Mouse (Mus musculus) neural tube, embryonic 14.5 days (tissue): ENCODE data around the gene Selenoo. TPM values are rescaled to one million over a fixed set of nuclear protein-coding genes. Genes with fewer than 3 reads are reported as not detected.

Source experiments
- ATAC-seq: fragments of 200-750 bp; cut with Nextera tagmentation; 2 replicates; pipeline ENCODE4 v1.8.0; 2017; ENCODE audit warnings: low read depth, mild to moderate bottlenecking, moderate TSS enrichment, moderate library complexity
- H3K27ac ChIP-seq: fragments of 300-500 bp; sonication (generic); 2 replicates; pipeline ENCODE4 v1.5.1; 2014; ENCODE audit warnings: low read depth, mild to moderate bottlenecking, control low read depth, low read length, moderate library complexity, mixed read lengths
- H3K27me3 ChIP-seq: fragments of 300-500 bp; sonication (generic); 2 replicates; pipeline ENCODE4 v1.6.1; 2014; ENCODE audit warnings: low read length; ENCODE audit not compliant: control insufficient read depth, insufficient read depth
- H3K36me3 ChIP-seq: fragments of 300-500 bp; sonication (generic); 2 replicates; pipeline ENCODE4 v1.6.1; 2014; ENCODE audit warnings: low read length, mixed read lengths; ENCODE audit not compliant: control insufficient read depth, insufficient read depth
- H3K4me1 ChIP-seq: fragments of 300-500 bp; sonication (generic); 2 replicates; pipeline ENCODE4 v1.6.1; 2014; ENCODE audit warnings: low read length; ENCODE audit not compliant: control insufficient read depth, insufficient read depth
- H3K4me2 ChIP-seq: fragments of 300-500 bp; sonication (generic); 2 replicates; pipeline ENCODE4 v1.6.1; 2014; ENCODE audit warnings: mild to moderate bottlenecking, low read depth, low read length, control low read depth
- H3K4me3 ChIP-seq: fragments of 300-500 bp; sonication (generic); 2 replicates; pipeline ENCODE4 v1.5.1; 2014; ENCODE audit warnings: low read depth, low read length, control low read depth, mixed read lengths
- H3K9ac ChIP-seq: fragments of 300-500 bp; sonication (generic); replicated peaks from 2 replicates; pipeline ENCODE4 v1.6.1; 2014; ENCODE audit warnings: low read depth, mild to moderate bottlenecking, control low read depth, low read length, mixed read lengths
- H3K9me3 ChIP-seq: fragments of 300-500 bp; sonication (generic); 2 replicates; pipeline ENCODE4 v1.6.1; 2016; ENCODE audit warnings: low read length; ENCODE audit not compliant: control insufficient read depth
- WGBS: fragments of 180-500 bp; shearing (Covaris S2); extraction: QIAGEN DNeasy Blood & Tissue Kit; methylation state at CpG from one replicate; pipeline ENCODE4 v1.1.7; 2014; 5-methylcytosine and 5-hydroxymethylcytosine counted together
- polyA plus RNA-seq: library from polyadenylated mRNA; unstranded; fragments of >200 nt; fragmentation: Nextera tagmentation; extraction: Ambion mirVana; gene quantifications from 2 replicates; pipeline ENCODE4 v1.2.1, GENCODE M21; 2014

Gene Selenoo
- polyA plus RNA-seq, 1 experiment from 2014 or later: 23.9 TPM

DNA sequence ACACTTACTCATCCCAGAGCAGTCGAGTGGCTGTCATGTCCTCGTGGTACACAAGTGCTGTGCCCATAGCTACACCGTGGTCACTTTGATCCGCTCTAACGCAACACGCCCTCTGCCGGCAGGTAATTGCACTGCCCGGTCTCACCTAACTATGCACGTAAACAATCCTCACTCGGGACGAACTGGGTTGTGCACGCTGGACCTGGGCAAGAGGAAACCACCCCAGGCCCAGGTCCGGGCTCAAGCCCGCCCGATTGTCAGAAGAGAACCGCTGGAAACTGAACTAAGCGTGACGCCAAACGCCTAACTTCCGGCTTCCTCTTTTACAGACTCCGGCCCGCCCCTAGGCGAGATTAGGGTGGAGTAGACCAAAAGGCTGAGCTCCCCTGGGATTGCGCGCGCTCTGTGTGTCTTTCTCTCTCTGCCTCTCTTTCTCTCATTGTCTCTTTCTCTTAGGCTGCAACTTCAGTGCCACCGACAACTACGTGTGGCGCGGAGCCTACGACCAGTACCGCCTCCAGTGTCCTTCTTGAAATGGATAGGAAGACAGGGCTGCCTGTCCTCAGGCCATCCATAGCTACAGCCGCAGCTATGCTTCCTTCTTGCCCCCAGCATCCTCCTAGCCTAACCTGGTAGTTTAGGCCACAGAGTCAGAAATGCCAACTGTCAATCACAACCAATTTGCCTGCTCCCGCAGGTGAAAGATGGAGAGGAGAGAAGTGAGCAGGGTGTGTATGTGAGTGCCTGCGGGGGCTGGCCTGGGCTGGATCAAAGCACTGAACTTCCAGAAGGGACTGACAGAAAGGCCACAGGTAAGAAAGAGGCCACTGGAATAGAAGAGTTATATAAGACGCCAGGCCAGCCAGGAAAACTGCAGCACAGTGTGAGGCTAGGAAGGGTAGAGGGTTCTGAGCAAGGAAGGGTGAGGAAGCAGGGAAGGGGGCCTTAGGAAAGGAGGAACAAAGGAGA, 39.8 kb downstream of the Selenoo start, which contains the start of gene Hdac10:
Gene Hdac10 (minus strand): TSS at position 319 of the 969 bp plus-strand sequence.
- 4% methylated on average over 36 of the region's 36 CpGs for WGBS
- ATAC-seq: peak; percentile 83
- Histone ChIP-seq H3K9ac (peak within 1 kb of the TSS; percentile 63), H3K9me3 (no peaks in the 10 kb centered on the region), H3K4me3 (peak within 1 kb of the TSS; percentile 56), H3K27ac (peak within 1 kb of the TSS; percentile 77), H3K4me2 (peak within 1 kb of the TSS; percentile 73), H3K36me3 (no peaks in the 10 kb centered on the region; the same call in 1 of the 2 replicates), H3K4me1 (peaks cover 20% of the 10 kb centered on the region), H3K27me3 (no peaks in the 10 kb centered on the region)

DNA sequence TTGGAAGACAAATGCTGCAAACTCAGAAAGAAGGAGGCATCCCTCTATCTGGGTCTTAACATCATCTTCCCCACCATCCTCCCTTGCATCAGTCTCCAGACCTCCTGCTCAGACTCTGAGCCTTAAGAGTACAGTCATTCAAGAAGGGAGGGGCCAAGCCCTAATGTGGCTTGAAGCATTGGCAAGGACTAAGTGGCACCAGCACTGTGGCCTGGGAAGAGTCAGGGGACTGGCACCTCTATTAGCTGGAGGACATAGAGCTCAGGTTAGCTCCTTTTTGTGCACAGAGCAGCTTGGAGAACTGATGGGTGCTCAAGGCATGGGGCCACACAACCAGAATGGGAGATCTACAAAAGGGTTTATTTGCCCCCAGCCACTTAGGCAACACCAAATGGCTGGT, 41.4 kb downstream of the Selenoo start:
- no peaks in the 10 kb centered on the region; the same call in 1 of the 2 replicates for H3K36me3 ChIP-seq
- no peak overlapping the region for H3K4me3 ChIP-seq
- no peak overlapping the region for H3K4me2 ChIP-seq
- no peaks in the 10 kb centered on the region for H3K9me3 ChIP-seq
- ATAC-seq: no peak
- H3K27ac ChIP-seq: no peak overlapping the region
- H3K9ac ChIP-seq: no peak overlapping the region
- no peaks in the 10 kb centered on the region for H3K27me3 ChIP-seq
- H3K4me1 ChIP-seq: peaks cover 14% of the 10 kb centered on the region

- H3K4me3 ChIP-seq: no peak overlapping the region
- H3K36me3 ChIP-seq: no peaks in the 10 kb centered on the region
- no peak overlapping the region for H3K27ac ChIP-seq
- peaks cover 14% of the 10 kb centered on the region for H3K4me1 ChIP-seq
- no peaks in the 10 kb centered on the region for H3K27me3 ChIP-seq
- no peak overlapping the region for H3K9ac ChIP-seq
- H3K4me2 ChIP-seq: no peak overlapping the region
- H3K9me3 ChIP-seq: no peaks in the 10 kb centered on the region
- no peak for ATAC-seq
- WGBS: 91% methylated on average over 3 of the region's 3 CpGs
Measured at GRCm38 (mm10) chr15:89131316-89131715, 42.4 kb downstream of the Selenoo start.

DNA sequence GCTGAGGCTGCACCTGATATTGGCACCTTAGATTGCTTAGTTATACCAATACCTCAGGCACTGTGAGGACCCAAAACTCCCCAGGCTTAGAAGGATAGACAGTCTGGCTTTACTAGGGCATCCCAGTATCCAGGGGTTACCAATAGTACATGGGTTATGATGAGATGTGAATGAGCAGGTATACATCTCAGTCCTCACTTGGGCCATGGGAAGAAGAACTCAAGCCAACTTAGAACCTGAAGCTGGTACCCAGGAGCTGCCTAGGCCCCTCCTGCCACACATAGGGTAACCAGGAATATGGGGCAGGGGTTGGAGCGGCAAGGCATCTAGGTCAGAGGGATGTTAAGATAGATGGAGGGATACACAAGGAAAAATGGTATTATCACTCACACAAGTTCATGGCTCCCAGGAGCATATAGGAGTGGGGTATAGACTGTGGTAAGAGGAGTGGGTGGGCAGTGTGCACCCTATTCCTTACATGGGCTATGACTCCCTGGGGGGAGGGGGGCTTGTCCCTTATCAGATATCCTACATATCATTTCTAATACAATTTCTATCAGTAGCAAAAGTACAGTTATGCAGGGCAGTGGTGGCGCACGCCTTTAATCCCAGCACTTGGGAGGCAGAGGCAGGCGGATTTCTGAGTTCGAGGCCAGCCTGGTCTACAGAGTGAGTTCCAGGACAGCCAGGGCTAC, 47.7 kb downstream of the Selenoo start:
- Histone ChIP-seq H3K4me1 (peaks cover 13% of the 10 kb centered on the region), H3K36me3 (no peaks in the 10 kb centered on the region), H3K27me3 (peaks cover 8% of the 10 kb centered on the region; the same call in 1 of the 2 replicates), H3K4me3 (no peak overlapping the region), H3K27ac (no peak overlapping the region), H3K4me2 (no peak overlapping the region), H3K9me3 (no peaks in the 10 kb centered on the region), H3K9ac (no peak overlapping the region)
- WGBS: 96% methylated on average over 5 of the region's 5 CpGs
- no peak for ATAC-seq

DNA sequence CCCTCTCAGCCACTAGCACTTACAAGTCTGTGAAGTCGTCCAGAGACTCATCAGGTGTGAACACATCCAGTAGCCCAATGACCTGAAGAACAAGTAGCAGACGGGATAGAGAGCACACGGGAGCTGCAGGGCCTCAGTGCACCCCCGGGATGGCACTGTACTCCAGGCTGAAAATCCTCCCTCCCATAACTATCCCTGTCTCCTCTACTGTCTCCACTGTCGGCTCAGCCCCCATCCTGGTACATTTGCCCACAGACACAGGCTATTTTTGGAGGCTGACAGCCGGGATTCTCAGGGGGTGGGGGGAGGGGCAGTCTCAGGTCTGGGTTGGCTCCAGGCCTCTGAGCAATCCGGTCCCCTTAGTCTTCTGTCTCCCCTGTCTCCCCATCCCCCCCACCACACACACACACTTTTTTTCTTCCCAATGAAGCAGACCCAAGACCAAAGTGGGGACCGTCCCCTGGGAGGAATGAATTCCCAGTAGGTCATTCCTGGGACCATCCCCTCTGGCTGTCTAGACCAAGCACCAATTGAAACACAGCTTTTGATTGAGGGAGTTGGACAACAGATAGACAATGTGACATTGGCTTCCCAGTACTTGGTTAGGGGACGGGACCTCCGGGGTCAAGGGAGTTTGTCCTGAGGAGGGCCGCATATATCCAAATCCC, 48.6 kb downstream of the Selenoo start:
- H3K4me2 ChIP-seq: no peak overlapping the region
- H3K9me3 ChIP-seq: no peaks in the 10 kb centered on the region
- no peak overlapping the region for H3K4me3 ChIP-seq
- H3K4me1 ChIP-seq: peaks cover 13% of the 10 kb centered on the region
- no peak overlapping the region for H3K27ac ChIP-seq
- WGBS: 78% methylated on average over 11 of the region's 11 CpGs
- ATAC-seq: no peak
- peaks cover 8% of the 10 kb centered on the region; the same call in 1 of the 2 replicates for H3K27me3 ChIP-seq
- H3K36me3 ChIP-seq: no peaks in the 10 kb centered on the region
- H3K9ac ChIP-seq: no peak overlapping the region

GRCm38 (mm10) chr15:89138046-89138405, 49.1 kb downstream of the Selenoo start:
- Histone ChIP-seq H3K36me3 (no peaks in the 10 kb centered on the region), H3K27me3 (peaks cover 8% of the 10 kb centered on the region; the same call in 1 of the 2 replicates), H3K4me2 (no peak overlapping the region), H3K9ac (no peak overlapping the region), H3K9me3 (no peaks in the 10 kb centered on the region), H3K4me3 (no peak overlapping the region), H3K27ac (no peak overlapping the region), H3K4me1 (peaks cover 13% of the 10 kb centered on the region)
- no peak for ATAC-seq
- WGBS: 94% methylated on average over 7 of the region's 7 CpGs

DNA sequence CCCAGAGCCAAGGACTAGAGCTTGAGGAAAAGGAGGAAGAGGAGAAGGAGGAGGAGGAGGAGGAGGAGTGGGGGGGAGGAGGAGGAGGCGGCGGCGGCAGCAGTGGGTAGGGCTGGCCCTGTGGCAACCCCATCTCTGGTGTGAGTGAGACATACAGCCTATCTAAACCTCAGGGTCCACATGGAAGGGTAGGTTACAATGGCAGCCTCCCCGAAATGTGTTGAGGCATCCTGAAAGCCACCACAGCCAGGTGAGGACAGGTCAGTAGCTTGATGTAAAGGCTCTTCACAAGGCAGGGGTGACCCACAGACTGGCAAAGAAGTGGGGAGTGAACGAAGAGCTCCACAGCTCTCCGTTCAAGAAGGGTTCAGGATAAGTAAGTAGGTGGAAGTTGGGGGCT, 49.6 kb downstream of the Selenoo start:
- no peak for ATAC-seq
- no peak overlapping the region for H3K4me3 ChIP-seq
- no peaks in the 10 kb centered on the region for H3K9me3 ChIP-seq
- H3K27ac ChIP-seq: no peak overlapping the region
- WGBS: 100% methylated on average over 6 of the region's 6 CpGs
- peaks cover 8% of the 10 kb centered on the region; the same call in 1 of the 2 replicates for H3K27me3 ChIP-seq
- peaks cover 13% of the 10 kb centered on the region for H3K4me1 ChIP-seq
- no peaks in the 10 kb centered on the region for H3K36me3 ChIP-seq
- no peak overlapping the region for H3K4me2 ChIP-seq
- no peak overlapping the region for H3K9ac ChIP-seq

DNA sequence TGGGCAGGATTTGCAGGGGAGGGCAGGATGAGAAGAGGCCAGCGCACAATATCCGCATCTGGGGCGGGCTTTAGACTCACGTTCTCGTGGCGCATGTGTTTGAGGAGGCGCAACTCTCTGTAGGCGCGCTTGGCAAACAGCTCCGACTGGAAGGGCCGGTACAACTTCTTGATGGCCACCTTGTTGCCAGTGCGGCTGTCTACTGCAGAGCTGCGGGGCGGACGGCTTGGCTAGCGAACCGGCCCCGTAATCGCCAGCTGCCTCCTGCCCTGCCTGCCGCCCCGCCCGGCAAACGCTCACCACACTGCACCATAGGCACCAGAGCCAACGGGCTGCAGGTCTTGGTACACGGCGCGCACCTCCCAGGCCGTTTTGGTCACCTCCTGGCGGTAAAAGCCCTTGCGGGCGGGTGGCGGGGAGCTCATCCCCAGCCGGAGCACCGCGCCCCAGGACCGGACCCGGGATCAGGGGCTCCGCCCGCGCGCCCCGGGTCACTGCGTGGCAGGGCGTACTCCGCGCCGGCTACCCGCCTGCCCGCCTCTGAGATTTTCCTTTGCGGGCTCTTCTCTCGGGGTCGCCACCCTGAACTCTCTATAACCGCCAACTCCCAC, 51.3 kb downstream of the Selenoo start:
- ATAC-seq: peak; percentile 45; the same call in 1 of the 2 replicates
- 0 out of 2 replicates have a peak, but pooled peaks cover 8% of the 10 kb centered on the region for H3K36me3 ChIP-seq
- peak overlapping the region; percentile 39 for H3K4me3 ChIP-seq
- H3K9ac ChIP-seq: peak overlapping the region; percentile 57
- H3K4me1 ChIP-seq: peaks cover 13% of the 10 kb centered on the region
- no peaks in the 10 kb centered on the region for H3K9me3 ChIP-seq
- H3K4me2 ChIP-seq: peak overlapping the region; percentile 92
- H3K27me3 ChIP-seq: peaks cover 8% of the 10 kb centered on the region; the same call in 1 of the 2 replicates
- WGBS: under 1% methylated on average over 52 of the region's 53 CpGs
- H3K27ac ChIP-seq: no peak overlapping the region
